Mouse (Mus musculus): Measurements from ENCODE around the gene Lsm4. TPM values are rescaled to one million over a fixed set of nuclear protein-coding genes. Genes with fewer than 3 reads are reported as not detected.

The Lsm4 gene
- polyA plus RNA-seq, 1 experiment = 159 TPM

GRCm38 (mm10) chr8:70636838-70637237, 36.2 kb upstream of the Lsm4 start:
- DNase-seq (ENCODE audit: low read depth) = no peak
- no peak for TF ChIP-seq POLR2A (IDR thresholded peaks at IDR 0.05; ENCODE audit: borderline replicate concordance, extremely low read depth, insufficient read depth, insufficient read length, poor library complexity, severe bottlenecking)
- no peak for TF ChIP-seq CTCF (IDR thresholded peaks at IDR 0.05; ENCODE audit: borderline replicate concordance, extremely low read depth, insufficient read depth, insufficient read length)

DNA sequence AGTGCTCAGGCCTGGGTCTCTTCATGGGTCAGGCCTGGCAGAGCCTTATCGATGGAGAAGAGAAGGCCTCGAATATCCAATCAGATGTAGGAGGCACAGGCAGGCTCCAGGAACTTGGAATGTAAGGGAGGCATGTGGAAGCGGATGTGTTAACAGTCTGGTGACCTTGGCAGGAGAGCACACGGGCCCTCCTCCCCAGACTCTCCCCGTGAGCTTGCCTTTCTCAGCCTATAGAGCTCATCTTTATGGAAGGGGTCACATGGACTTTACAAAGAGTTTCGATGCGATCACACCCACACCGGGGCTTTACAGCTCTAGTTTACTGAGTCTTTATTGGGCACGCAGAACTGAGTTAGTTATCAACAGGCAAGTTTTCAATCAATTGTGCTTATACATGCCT, 34.3 kb upstream of the Lsm4 start:
- TF ChIP-seq POLR2A (IDR thresholded peaks at IDR 0.05; ENCODE audit: borderline replicate concordance, extremely low read depth, insufficient read depth, insufficient read length, poor library complexity, severe bottlenecking) (no peak), CTCF (IDR thresholded peaks at IDR 0.05; ENCODE audit: borderline replicate concordance, extremely low read depth, insufficient read depth, insufficient read length) (no peak)
- no peak for DNase-seq (ENCODE audit: low read depth)

DNA sequence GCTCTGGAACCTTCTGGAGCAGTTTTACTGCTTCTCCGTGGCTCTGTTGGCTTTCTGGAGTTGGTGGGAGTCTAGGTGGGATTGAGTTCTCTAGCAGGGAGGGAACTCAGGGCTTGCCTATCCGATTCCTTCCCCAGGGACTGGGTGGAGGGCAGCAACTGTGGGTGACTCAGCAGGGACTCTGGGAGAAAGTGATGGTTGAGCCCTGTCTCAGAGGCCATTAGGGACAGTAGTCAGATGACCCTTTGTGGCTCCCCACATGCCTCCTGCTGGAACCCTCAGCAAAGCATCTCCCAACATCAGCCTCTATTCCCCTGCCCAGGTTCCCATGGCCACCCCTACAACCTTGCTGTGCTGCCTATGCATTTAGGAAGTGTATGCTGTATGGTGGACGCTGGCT, 30.0 kb upstream of the Lsm4 start:
- no peak for DNase-seq (ENCODE audit: low read depth)
- TF ChIP-seq CTCF (IDR thresholded peaks at IDR 0.05; ENCODE audit: borderline replicate concordance, extremely low read depth, insufficient read depth, insufficient read length) (no peak), POLR2A (IDR thresholded peaks at IDR 0.05; ENCODE audit: borderline replicate concordance, extremely low read depth, insufficient read depth, insufficient read length, poor library complexity, severe bottlenecking) (no peak)

DNA sequence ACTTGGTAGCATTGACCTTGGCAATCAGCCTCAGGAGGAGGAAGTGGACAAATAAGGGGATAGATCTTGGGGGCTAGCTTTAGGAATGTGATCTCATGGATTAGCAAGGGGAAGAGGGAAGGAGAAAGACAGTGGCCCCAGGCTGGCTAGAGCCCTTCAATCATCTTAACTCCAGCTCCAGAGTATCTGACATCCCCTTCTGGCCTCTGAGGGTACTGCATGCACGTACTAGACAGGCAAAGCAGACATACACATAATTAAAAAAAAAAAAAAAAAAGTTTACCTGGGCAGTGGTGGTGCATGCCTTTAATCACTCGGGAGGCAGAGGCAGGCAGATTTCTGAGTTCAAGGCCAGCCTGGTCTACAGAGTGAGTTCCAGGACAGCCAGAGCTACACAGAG, 29.0 kb upstream of the Lsm4 start:
- no peak for TF ChIP-seq POLR2A (IDR thresholded peaks at IDR 0.05; ENCODE audit: borderline replicate concordance, extremely low read depth, insufficient read depth, insufficient read length, poor library complexity, severe bottlenecking)
- TF ChIP-seq CTCF (IDR thresholded peaks at IDR 0.05; ENCODE audit: borderline replicate concordance, extremely low read depth, insufficient read depth, insufficient read length) = peak; percentile 42; the same call in 1 of the 2 replicates
- no peak for DNase-seq (ENCODE audit: low read depth)

DNA sequence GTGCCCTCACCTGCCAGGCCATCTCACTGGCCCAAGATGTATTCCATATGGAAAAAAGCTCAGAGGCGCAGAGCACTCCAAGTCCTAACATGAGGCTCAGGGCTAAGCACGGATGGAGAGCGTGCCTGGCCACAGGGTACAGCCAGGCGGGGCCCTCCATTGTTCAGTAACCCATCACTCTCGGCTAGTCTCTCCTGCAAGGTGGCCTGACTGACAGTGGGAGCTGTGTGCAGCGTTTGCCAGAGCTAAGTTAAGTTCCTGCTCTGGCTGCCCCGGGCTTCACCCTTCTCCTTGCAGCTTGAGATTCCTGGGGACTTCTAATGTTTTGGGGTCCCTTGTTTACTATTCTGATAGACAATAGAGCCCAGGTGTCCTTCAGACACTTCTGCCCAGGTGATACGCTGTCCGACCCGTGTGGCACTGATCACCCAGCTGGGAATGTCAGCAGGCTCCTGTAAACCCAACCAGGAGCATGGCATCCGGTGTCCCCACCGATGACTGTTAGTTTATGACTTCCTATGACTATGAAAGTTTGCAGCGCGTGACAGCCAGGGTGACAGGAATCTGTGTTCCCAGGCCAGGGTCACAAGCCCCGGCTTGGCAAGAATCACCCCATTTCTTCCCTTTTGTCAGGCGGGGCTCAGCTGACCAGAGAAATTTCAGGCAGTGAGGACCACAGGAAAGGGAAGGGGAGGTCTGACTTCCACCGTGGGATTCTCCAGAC, 27.4 kb upstream of the Lsm4 start:
- TF ChIP-seq POLR2A (IDR thresholded peaks at IDR 0.05; ENCODE audit: borderline replicate concordance, extremely low read depth, insufficient read depth, insufficient read length, poor library complexity, severe bottlenecking) (no peak), CTCF (IDR thresholded peaks at IDR 0.05; ENCODE audit: borderline replicate concordance, extremely low read depth, insufficient read depth, insufficient read length) (no peak)
- no peak for DNase-seq (ENCODE audit: low read depth)

- no peak for DNase-seq (ENCODE audit: low read depth)
- TF ChIP-seq CTCF (IDR thresholded peaks at IDR 0.05; ENCODE audit: borderline replicate concordance, extremely low read depth, insufficient read depth, insufficient read length) (no peak), POLR2A (IDR thresholded peaks at IDR 0.05; ENCODE audit: borderline replicate concordance, extremely low read depth, insufficient read depth, insufficient read length, poor library complexity, severe bottlenecking) (no peak)
Measured at GRCm38 (mm10) chr8:70646369-70646768, 26.7 kb upstream of the Lsm4 start.

- no peak for DNase-seq (ENCODE audit: low read depth)
- TF ChIP-seq CTCF (IDR thresholded peaks at IDR 0.05; ENCODE audit: borderline replicate concordance, extremely low read depth, insufficient read depth, insufficient read length) = no peak
Measured at GRCm38 (mm10) chr8:70646775-70647174, 26.3 kb upstream of the Lsm4 start.

DNA sequence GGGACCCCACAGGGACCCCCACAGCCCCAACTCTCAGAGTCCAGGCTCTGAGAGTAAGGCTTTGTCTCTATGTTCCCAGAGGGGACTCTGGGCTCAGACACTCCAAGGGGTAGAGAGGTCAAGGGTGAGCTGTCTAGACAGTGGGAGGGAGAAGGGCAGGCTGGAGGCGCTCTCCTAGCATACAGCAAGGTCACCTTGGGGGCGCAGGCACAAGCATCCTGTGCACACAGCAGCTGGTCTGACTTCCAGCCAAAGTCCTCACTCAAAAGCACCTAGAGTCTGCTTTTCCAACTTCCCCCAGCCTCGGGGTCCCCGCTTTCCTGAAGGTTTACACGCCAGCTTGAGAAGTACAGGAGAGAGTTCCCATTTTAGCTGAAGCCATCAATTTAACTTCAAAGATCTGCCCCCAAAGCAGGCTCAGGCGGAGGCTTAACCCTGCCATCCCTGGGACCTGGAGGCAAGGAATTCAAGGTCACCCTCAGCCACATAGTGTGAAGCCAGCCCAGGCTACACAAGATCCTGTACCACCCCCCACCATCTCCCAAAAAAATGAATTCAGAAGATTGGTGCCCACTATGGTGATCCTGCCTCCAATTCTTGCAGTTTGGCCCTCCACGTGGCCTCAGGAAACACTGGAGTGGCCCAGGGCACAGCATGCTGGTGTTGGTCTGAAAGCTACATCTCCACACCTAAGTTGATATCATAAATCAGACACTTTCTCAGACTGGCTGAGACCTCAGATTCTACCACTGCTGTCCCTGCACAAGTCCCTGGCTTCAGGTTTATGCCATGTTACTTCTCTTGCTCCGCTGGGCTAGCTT, 25.5 kb upstream of the Lsm4 start:
- TF ChIP-seq CTCF (IDR thresholded peaks at IDR 0.05; ENCODE audit: borderline replicate concordance, extremely low read depth, insufficient read depth, insufficient read length) (no peak), POLR2A (IDR thresholded peaks at IDR 0.05; ENCODE audit: borderline replicate concordance, extremely low read depth, insufficient read depth, insufficient read length, poor library complexity, severe bottlenecking) (no peak)
- DNase-seq (ENCODE audit: low read depth) = no peak

GRCm38 (mm10) chr8:70648164-70648442, 24.9 kb upstream of the Lsm4 start:
- TF ChIP-seq CTCF (IDR thresholded peaks at IDR 0.05; ENCODE audit: borderline replicate concordance, extremely low read depth, insufficient read depth, insufficient read length) (no peak), POLR2A (IDR thresholded peaks at IDR 0.05; ENCODE audit: borderline replicate concordance, extremely low read depth, insufficient read depth, insufficient read length, poor library complexity, severe bottlenecking) (no peak)
- DNase-seq (ENCODE audit: low read depth) = no peak

- TF ChIP-seq CTCF (IDR thresholded peaks at IDR 0.05; ENCODE audit: borderline replicate concordance, extremely low read depth, insufficient read depth, insufficient read length) = no peak
- no peak for TF ChIP-seq POLR2A (IDR thresholded peaks at IDR 0.05; ENCODE audit: borderline replicate concordance, extremely low read depth, insufficient read depth, insufficient read length, poor library complexity, severe bottlenecking)
- DNase-seq (ENCODE audit: low read depth) = no peak
Measured at GRCm38 (mm10) chr8:70648921-70649320, 24.1 kb upstream of the Lsm4 start.

GRCm38 (mm10) chr8:70649324-70649723, 23.7 kb upstream of the Lsm4 start:
- peak; percentile 96 for DNase-seq (ENCODE audit: low read depth)
- TF ChIP-seq POLR2A (IDR thresholded peaks at IDR 0.05; ENCODE audit: borderline replicate concordance, extremely low read depth, insufficient read depth, insufficient read length, poor library complexity, severe bottlenecking) (no peak), CTCF (IDR thresholded peaks at IDR 0.05; ENCODE audit: borderline replicate concordance, extremely low read depth, insufficient read depth, insufficient read length) (no peak)

DNA sequence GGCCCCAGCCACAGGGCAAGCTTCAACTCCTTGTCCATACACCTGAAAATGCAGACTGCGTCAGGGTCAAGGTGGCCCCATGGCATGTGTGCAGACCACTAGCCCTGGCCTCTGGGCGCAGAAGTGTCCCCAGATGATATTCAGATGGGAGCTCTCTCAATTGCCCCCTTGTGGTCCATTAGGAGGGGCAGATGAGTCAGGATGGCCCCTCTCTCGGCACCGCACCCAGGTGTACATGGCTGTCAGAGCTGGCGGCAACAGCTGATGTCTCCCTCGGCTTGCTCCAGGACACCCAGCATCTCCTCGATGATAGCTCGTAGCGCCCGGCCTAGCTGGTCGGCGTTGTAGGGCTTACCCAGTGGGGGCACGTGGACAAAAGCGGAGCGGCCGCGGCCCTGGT, 22.7 kb upstream of the Lsm4 start:
- no peak for DNase-seq (ENCODE audit: low read depth)
- no peak for TF ChIP-seq CTCF (IDR thresholded peaks at IDR 0.05; ENCODE audit: borderline replicate concordance, extremely low read depth, insufficient read depth, insufficient read length)
- TF ChIP-seq POLR2A (IDR thresholded peaks at IDR 0.05; ENCODE audit: borderline replicate concordance, extremely low read depth, insufficient read depth, insufficient read length, poor library complexity, severe bottlenecking) = no peak

Measured in brain, embryonic 14.5 days (tissue).